Mouse (Mus musculus): ENCODE data around the gene Col23a1.

- no peak for TF ChIP-seq CTCF (IDR thresholded peaks at IDR 0.05; ENCODE audit: low read depth, low read length)
- TF ChIP-seq POLR2A (IDR thresholded peaks at IDR 0.05; ENCODE audit: insufficient read depth, low read length): no peak
- TF ChIP-seq EP300 (IDR thresholded peaks at IDR 0.05; ENCODE audit: insufficient read depth, low read depth, low read length): no peak
These were observed 26.5 kb downstream of the Col23a1 start for GRCm38 (mm10) chr11:51315991-51316810.
